Mouse (Mus musculus) hindbrain, embryonic 13.5 days (tissue): ENCODE data around the gene Creb3. TPM values are rescaled to one million over a fixed set of nuclear protein-coding genes. Genes with fewer than 3 reads are reported as not detected.
"Not testable (repeated sequence)": the region's sequence is repeated elsewhere in the genome, so short reads cannot be mapped to it uniquely, and the experiment has no call there.

Experiments used
- ATAC-seq: fragments of 200-750 bp; cut with Nextera tagmentation; 2 replicates; pipeline ENCODE4 v1.8.0; 2017; ENCODE audit warnings: moderate TSS enrichment; ENCODE audit not compliant: low FRiP score
- H3K27ac ChIP-seq: fragments of 300-500 bp; sonication (generic); 2 replicates; pipeline ENCODE4 v1.5.1; 2015; ENCODE audit warnings: inconsistent platforms, mild to moderate bottlenecking, moderate library complexity
- H3K27me3 ChIP-seq: fragments of 300-500 bp; sonication (generic); 2 replicates; pipeline ENCODE4 v1.6.1; 2015; ENCODE audit warnings: mild to moderate bottlenecking, inconsistent platforms
- H3K36me3 ChIP-seq: fragments of 300-500 bp; sonication (generic); 2 replicates; pipeline ENCODE4 v1.6.1; 2015; ENCODE audit warnings: mild to moderate bottlenecking, inconsistent platforms
- H3K4me1 ChIP-seq: fragments of 300-500 bp; sonication (generic); replicated peaks from 2 replicates; pipeline ENCODE4 v1.6.1; 2015; ENCODE audit warnings: inconsistent platforms
- H3K4me2 ChIP-seq: fragments of 300-500 bp; sonication (generic); 2 replicates; pipeline ENCODE4 v1.6.1; 2015; ENCODE audit warnings: inconsistent platforms, mild to moderate bottlenecking, moderate library complexity
- H3K4me3 ChIP-seq: fragments of 300-500 bp; sonication (generic); 2 replicates; pipeline ENCODE4 v1.5.1; 2015; ENCODE audit warnings: mild to moderate bottlenecking, inconsistent platforms
- H3K9ac ChIP-seq: fragments of 300-500 bp; sonication (generic); 2 replicates; pipeline ENCODE4 v1.6.1; 2015; ENCODE audit warnings: mild to moderate bottlenecking, inconsistent platforms
- H3K9me3 ChIP-seq: fragments of 300-500 bp; sonication (generic); 2 replicates; pipeline ENCODE4 v1.6.1; 2016; ENCODE audit warnings: inconsistent platforms
- WGBS: fragments of 180-500 bp; shearing (Covaris S2); methylation state at CpG from one replicate; pipeline ENCODE4 v1.1.7; 2015; 5-methylcytosine and 5-hydroxymethylcytosine counted together
- polyA plus RNA-seq: library from polyadenylated mRNA; unstranded; fragments of >200 nt; fragmentation: Nextera tagmentation; extraction: Ambion mirVana; gene quantifications from 2 replicates; pipeline ENCODE4 v1.2.1, GENCODE M21; 2015

Creb3 gene
- polyA plus RNA-seq, 1 experiment from 2014 or later: 80.9 TPM

- Histone ChIP-seq H3K27me3 (no peaks in the 10 kb centered on the region), H3K9me3 (no peaks in the 10 kb centered on the region), H3K36me3 (peaks cover 24% of the 10 kb centered on the region), H3K4me3 (no peak overlapping the region), H3K4me2 (no peak overlapping the region), H3K9ac (no peak overlapping the region), H3K4me1 (no peaks in the 10 kb centered on the region), H3K27ac (no peak overlapping the region)
- ATAC-seq: no peak
- 62% methylated on average over 7 of the region's 7 CpGs for WGBS
These were observed 25.5 kb downstream of the Creb3 start for GRCm38 (mm10) chr4:43587681-43588080.

DNA sequence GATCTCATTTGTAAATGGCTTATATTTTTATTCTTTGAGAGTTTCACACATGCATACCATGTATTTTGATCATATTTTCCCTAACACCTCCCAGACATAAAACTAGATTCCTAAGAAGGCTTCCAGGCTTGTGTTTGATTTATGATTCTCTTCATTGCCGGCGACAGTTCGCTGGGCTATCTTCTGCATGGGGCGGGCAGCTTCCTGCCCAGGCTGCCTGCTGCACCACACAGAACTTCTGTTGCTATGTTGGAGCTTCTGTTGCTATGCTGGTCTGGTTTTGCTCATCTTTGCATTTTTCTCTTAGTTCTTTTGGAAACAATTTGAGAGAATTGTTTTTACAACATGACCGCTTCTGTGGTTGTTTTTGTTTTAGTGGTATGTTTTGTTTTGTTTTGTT, 29.4 kb downstream of the Creb3 start:
- H3K4me3 ChIP-seq: no peak overlapping the region
- 82% methylated on average over 5 of the region's 5 CpGs for WGBS

GRCm38 (mm10) chr4:43591961-43592360, 29.8 kb downstream of the Creb3 start:
- H3K36me3 ChIP-seq: no peaks in the 10 kb centered on the region
- H3K9me3 ChIP-seq: no peaks in the 10 kb centered on the region
- H3K4me3 ChIP-seq: no peak overlapping the region
- H3K27me3 ChIP-seq: no peaks in the 10 kb centered on the region
- no peak for ATAC-seq
- no peaks in the 10 kb centered on the region for H3K4me1 ChIP-seq
- 77% methylated on average over 3 of the region's 3 CpGs for WGBS
- no peak overlapping the region for H3K27ac ChIP-seq
- H3K4me2 ChIP-seq: no peak overlapping the region
- H3K9ac ChIP-seq: no peak overlapping the region

More for the DNA sequence above, 29.4 kb downstream of the Creb3 start:
- Histone ChIP-seq H3K9me3 (no peaks in the 10 kb centered on the region), H3K4me2 (no peak overlapping the region), H3K27me3 (no peaks in the 10 kb centered on the region), H3K9ac (no peak overlapping the region), H3K27ac (no peak overlapping the region), H3K36me3 (no peaks in the 10 kb centered on the region), H3K4me1 (no peaks in the 10 kb centered on the region)
- ATAC-seq: no peak

DNA sequence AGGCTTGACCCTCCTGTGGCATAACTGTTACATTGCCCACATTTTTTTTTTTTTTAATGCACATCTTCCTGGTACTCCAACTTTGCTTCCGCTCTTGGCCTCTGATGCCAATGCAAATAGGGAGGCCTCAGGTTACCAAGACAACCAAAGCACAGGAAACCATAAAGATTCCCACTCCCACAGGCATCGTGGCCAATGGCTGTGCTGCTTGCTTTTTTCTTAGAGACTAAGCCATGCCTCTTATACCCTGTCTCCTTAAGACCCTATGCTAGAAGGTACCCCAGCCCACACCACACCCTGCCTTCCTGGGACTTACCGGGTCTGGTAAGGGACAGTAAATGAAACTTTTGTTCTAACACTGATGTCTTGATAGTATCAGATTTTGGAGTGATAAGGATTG, 31.3 kb downstream of the Creb3 start:
- no peak overlapping the region for H3K9ac ChIP-seq
- H3K4me1 ChIP-seq: no peaks in the 10 kb centered on the region
- H3K27me3 ChIP-seq: no peaks in the 10 kb centered on the region
- no peak overlapping the region for H3K4me3 ChIP-seq
- no peak for ATAC-seq
- H3K9me3 ChIP-seq: no peaks in the 10 kb centered on the region
- no peak overlapping the region for H3K4me2 ChIP-seq
- H3K36me3 ChIP-seq: no peaks in the 10 kb centered on the region
- no peak overlapping the region for H3K27ac ChIP-seq
- 67% methylated on average over 3 of the region's 3 CpGs for WGBS

GRCm38 (mm10) chr4:43596597-43596996, 34.5 kb downstream of the Creb3 start:
- ATAC-seq, H3K27ac ChIP-seq, H3K4me1 ChIP-seq, H3K4me2 ChIP-seq, H3K27me3 ChIP-seq, H3K4me3 ChIP-seq, H3K36me3 ChIP-seq, H3K9ac ChIP-seq, H3K9me3 ChIP-seq: not testable (repeated sequence)
- 81% methylated on average over 2 of the region's 2 CpGs for WGBS

GRCm38 (mm10) chr4:43598200-43598599, 36.1 kb downstream of the Creb3 start:
- H3K9me3 ChIP-seq: no peaks in the 10 kb centered on the region
- ATAC-seq: no peak
- no peaks in the 10 kb centered on the region for H3K36me3 ChIP-seq
- no peaks in the 10 kb centered on the region for H3K4me1 ChIP-seq
- no peak overlapping the region for H3K4me2 ChIP-seq
- no peak overlapping the region for H3K4me3 ChIP-seq
- no peak overlapping the region for H3K27ac ChIP-seq
- no peak overlapping the region for H3K9ac ChIP-seq
- H3K27me3 ChIP-seq: no peaks in the 10 kb centered on the region
- 87% methylated on average over 4 of the region's 4 CpGs for WGBS

- Histone ChIP-seq H3K4me3 (no peak overlapping the region), H3K9ac (no peak overlapping the region), H3K4me2 (no peak overlapping the region), H3K4me1 (no peaks in the 10 kb centered on the region), H3K36me3 (no peaks in the 10 kb centered on the region), H3K27ac (no peak overlapping the region), H3K9me3 (no peaks in the 10 kb centered on the region), H3K27me3 (no peaks in the 10 kb centered on the region)
- WGBS: 90% methylated on average over 7 of the region's 7 CpGs
- ATAC-seq: no peak
These were observed 36.7 kb downstream of the Creb3 start for GRCm38 (mm10) chr4:43598650-43599380.

- WGBS: 89% methylated on average over 9 of the region's 9 CpGs
- Histone ChIP-seq H3K4me2 (no peak overlapping the region), H3K9me3 (no peaks in the 10 kb centered on the region), H3K36me3 (no peaks in the 10 kb centered on the region), H3K4me1 (no peaks in the 10 kb centered on the region), H3K4me3 (no peak overlapping the region), H3K27ac (no peak overlapping the region), H3K9ac (no peak overlapping the region), H3K27me3 (no peaks in the 10 kb centered on the region)
- no peak for ATAC-seq
These were observed 38.2 kb downstream of the Creb3 start for GRCm38 (mm10) chr4:43600195-43600934.

GRCm38 (mm10) chr4:43604099-43604498, 42.0 kb downstream of the Creb3 start:
- H3K9ac ChIP-seq: no peak overlapping the region
- H3K27me3 ChIP-seq: no peaks in the 10 kb centered on the region
- 75% methylated on average over 3 of the region's 3 CpGs for WGBS

GRCm38 (mm10) chr4:43604751-43605685, 42.9 kb downstream of the Creb3 start:
- H3K36me3 ChIP-seq: no peaks in the 10 kb centered on the region
- H3K9ac ChIP-seq: no peak overlapping the region
- 83% methylated on average over 9 of the region's 9 CpGs for WGBS
- ATAC-seq: no peak
- H3K9me3 ChIP-seq: no peaks in the 10 kb centered on the region
- H3K4me3 ChIP-seq: no peak overlapping the region
- H3K4me2 ChIP-seq: no peak overlapping the region
- no peaks in the 10 kb centered on the region for H3K27me3 ChIP-seq
- H3K4me1 ChIP-seq: no peaks in the 10 kb centered on the region
- no peak overlapping the region for H3K27ac ChIP-seq

More at GRCm38 (mm10) chr4:43604099-43604498, 42.0 kb downstream of the Creb3 start:
- Histone ChIP-seq H3K36me3 (no peaks in the 10 kb centered on the region), H3K4me3 (no peak overlapping the region), H3K4me1 (no peaks in the 10 kb centered on the region), H3K9me3 (no peaks in the 10 kb centered on the region), H3K27ac (no peak overlapping the region), H3K4me2 (no peak overlapping the region)
- no peak for ATAC-seq

GRCm38 (mm10) chr4:43612534-43612933, 50.4 kb downstream of the Creb3 start:
- no peaks in the 10 kb centered on the region for H3K36me3 ChIP-seq
- H3K9ac ChIP-seq: no peak overlapping the region
- H3K4me3 ChIP-seq: no peak overlapping the region
- H3K27me3 ChIP-seq: no peaks in the 10 kb centered on the region
- no peak overlapping the region for H3K27ac ChIP-seq
- no peaks in the 10 kb centered on the region for H3K9me3 ChIP-seq
- no peak for ATAC-seq
- H3K4me1 ChIP-seq: no peaks in the 10 kb centered on the region
- H3K4me2 ChIP-seq: no peak overlapping the region
- 81% methylated on average over 10 of the region's 10 CpGs for WGBS

DNA sequence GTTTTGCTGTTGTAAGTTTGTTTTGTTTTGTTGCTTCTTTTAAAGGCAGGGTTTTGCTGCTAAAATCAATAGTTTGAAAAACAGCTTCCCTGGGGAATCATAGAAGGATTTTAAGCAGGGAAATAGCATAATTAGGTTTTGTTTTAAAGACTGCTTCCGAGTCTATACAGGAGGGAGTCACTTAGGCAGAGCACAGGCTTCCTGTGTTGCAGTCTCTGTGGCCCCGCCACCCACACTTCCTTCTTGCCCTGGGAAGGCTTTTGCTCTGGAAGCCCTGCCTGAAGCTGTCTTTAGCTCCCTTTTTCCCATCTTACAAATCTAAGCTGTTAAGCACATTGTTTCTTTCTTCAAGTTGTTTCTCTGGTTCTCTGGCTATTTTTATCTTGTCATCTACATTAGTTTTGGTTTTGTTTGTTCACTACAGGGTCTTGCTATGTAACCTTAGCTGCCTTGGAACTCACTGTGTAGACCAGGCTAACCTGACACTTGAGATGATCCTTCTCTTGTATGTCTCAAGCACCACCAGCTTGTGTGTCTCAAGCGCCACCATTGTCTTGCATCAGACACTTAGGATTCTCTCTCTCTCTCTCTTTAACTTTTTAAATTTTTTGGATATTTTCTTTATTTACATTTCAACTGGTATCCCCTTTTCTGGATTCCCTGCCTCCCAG, 51.1 kb downstream of the Creb3 start:
- H3K9ac ChIP-seq: no peak overlapping the region
- H3K4me1 ChIP-seq: no peaks in the 10 kb centered on the region
- no peak overlapping the region for H3K4me2 ChIP-seq
- H3K27ac ChIP-seq: no peak overlapping the region
- no peak overlapping the region for H3K4me3 ChIP-seq
- no peaks in the 10 kb centered on the region for H3K36me3 ChIP-seq
- 64% methylated on average over 3 of the region's 3 CpGs for WGBS
- no peak for ATAC-seq
- no peaks in the 10 kb centered on the region for H3K9me3 ChIP-seq
- no peaks in the 10 kb centered on the region for H3K27me3 ChIP-seq
